Mouse (Mus musculus) bone marrow macrophage, adult 2 months (primary cell): ENCODE measurements around the gene Pmm2. TPM values are rescaled to one million over a fixed set of nuclear protein-coding genes. Genes with fewer than 3 reads are reported as not detected.

Experiments
- H3K27ac ChIP-seq: 2 replicates; pipeline ENCODE4 v1.5.1; 2012; ENCODE audit warnings: low read depth, low read length; ENCODE audit not compliant: insufficient read depth
- H3K4me1 ChIP-seq: 2 replicates; pipeline ENCODE4 v1.6.1; 2012; ENCODE audit warnings: low read length; ENCODE audit not compliant: control insufficient read depth, insufficient read depth
- H3K4me3 ChIP-seq: 2 replicates; pipeline ENCODE4 v1.5.1; 2012; ENCODE audit warnings: mild to moderate bottlenecking, low read length, moderate library complexity; ENCODE audit not compliant: insufficient read depth
- CTCF ChIP-seq: IDR thresholded peaks from 2 replicates; pipeline ENCODE4 v1.5.1; 2012; ENCODE audit warnings: low read depth, mild to moderate bottlenecking, low read length, moderate library complexity
- POLR2A ChIP-seq: IDR thresholded peaks from 2 replicates; pipeline ENCODE4 v1.6.1; 2012; ENCODE audit warnings: mild to moderate bottlenecking, low read depth, low read length, borderline replicate concordance
- polyA plus RNA-seq: library from polyadenylated mRNA; stranded (reverse); fragments of >200 nt; gene quantifications from 2 replicates; pipeline ENCODE4 v1.2.4, GENCODE M21; 2012; ENCODE audit not compliant: missing spikeins, insufficient read depth, insufficient read length

Pmm2 gene
- polyA plus RNA-seq, 1 experiment, result 59.0 TPM

DNA sequence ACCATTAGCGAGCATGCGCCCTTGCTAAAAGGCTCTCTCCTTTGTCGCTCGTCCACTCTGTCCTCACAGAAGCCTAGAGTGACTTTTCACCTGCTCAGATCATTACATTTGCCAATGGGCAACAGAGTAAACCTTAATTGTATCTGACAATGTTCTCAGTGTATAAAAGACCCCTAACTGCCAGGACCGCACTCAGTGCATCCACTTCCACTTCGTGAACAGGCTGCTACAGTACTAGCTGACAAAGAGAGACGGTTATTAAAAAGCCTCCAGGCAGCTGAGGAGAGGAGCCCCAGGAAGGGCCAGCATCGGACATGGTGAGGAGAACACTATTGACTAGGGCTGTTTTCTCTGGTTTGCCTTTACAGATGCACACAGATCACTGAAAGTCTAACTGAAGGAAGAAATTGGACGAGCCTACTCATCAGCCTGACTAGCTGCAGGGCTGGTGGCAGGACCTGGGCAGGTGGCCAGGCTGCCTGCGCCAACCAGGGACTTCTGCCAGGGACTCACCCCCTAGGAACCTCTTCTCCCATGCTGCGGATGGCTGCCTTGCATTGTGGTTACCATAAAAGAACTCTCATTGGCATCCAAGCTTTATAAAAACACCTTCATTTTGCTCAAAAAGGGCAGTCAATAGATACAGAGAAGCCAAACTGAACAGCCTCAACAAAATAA is 52.6 kb downstream of the Pmm2 start:
- H3K27ac ChIP-seq, result no peak overlapping the region
- no peak overlapping the region for H3K4me3 ChIP-seq
- peaks cover 3% of the 10 kb centered on the region; the same call in 1 of the 2 replicates for H3K4me1 ChIP-seq
- no peak for TF ChIP-seq CTCF
- TF ChIP-seq POLR2A, result no peak

DNA sequence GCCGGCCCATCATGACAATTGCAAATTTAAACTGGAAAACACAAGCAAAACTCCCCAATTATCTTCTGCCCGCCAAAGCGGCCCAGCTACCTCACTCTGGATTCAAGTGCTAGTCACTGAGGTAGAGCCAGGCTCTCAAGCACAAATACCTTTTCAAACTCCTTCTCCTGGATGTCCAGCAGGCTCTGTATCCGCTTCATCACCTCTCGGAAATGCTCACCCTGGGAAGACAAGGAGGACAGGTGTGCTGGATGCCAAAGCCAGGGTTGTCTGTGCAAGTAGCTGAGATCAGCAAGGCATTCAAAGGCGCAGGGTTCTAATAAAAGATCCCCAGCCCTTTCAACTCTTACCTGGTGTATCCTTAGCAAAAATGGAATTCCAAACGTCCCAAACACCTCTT is 53.7 kb downstream of the Pmm2 start:
- H3K27ac ChIP-seq, result no peak overlapping the region
- H3K4me3 ChIP-seq, result no peak overlapping the region
- TF ChIP-seq POLR2A (no peak), CTCF (no peak)
- H3K4me1 ChIP-seq, result no peaks in the 10 kb centered on the region

DNA sequence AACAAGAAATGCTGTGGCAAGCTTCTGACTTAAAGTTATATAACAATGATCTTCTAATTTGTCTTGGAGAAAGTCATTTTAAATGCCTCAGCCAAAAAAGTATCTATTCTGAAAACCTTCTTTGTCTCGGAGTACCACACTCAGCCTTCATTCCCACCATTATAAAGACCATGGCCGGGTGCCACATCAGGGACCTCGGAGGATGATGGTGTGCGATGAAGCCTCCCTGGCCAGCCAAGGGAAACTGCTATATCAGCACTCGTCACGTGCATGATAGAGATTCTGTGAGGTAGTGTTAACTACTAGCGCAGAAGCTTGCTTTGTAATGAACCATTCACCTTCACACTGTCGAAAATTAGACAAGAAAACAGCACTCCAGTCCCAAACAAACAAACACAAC is 62.1 kb downstream of the Pmm2 start:
- no peak for TF ChIP-seq CTCF
- TF ChIP-seq POLR2A, result no peak
- no peak overlapping the region for H3K4me3 ChIP-seq
- H3K27ac ChIP-seq, result no peak overlapping the region
- no peaks in the 10 kb centered on the region for H3K4me1 ChIP-seq

DNA sequence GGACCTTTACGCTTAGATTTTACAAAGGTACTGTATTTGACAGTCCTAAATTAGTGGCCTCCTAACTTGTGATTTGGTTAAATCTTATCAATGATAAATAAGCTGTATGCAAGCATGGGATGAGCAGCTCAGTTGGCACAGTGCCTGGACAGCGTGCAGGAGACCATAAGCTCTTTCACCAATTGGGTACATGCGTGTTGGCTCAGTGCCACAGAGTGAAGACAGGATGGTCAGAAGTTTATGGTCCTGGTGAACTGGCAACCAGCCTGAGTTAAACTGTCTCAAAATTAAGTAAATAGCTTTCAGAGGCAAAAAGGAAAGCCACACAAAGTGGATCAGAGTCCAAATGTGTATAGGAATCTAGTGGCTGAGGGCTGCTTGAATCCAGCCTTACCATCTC is 63.1 kb downstream of the Pmm2 start:
- Histone ChIP-seq H3K27ac (no peak overlapping the region), H3K4me1 (no peaks in the 10 kb centered on the region), H3K4me3 (no peak overlapping the region)
- no peak for TF ChIP-seq CTCF
- no peak for TF ChIP-seq POLR2A

DNA sequence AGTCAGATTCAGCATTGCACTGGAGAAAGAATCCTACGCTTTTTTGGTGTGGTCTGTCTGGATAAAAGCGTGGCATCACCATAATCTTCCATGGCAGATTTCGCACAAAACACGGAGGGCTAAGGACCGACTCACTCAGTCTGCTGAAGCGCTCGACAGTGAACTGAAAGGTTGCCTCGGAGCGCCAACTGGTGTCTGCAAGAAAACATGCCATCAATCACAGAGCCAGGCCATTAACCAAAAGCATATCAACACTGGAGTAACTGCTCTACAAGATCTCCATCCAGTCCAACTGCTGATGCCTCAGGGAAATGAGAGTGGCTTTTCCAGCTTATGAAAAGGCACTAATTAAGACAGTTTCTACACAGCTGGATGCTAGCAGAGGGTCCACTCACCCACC is 74.5 kb downstream of the Pmm2 start:
- Histone ChIP-seq H3K27ac (no peak overlapping the region), H3K4me3 (no peak overlapping the region), H3K4me1 (no peaks in the 10 kb centered on the region)
- TF ChIP-seq POLR2A (no peak), CTCF (no peak)

Other genes with a start within 250 kb of the Pmm2 start
- gene Tmem114, start 212.5 kb upstream of the Pmm2 start, polyA plus RNA-seq, result not detected in 2 replicates
- 6.1 and 9.7 TPM in 2 replicates for gene Mettl22, start 166.9 kb upstream of the Pmm2 start, polyA plus RNA-seq
- gene Abat, start 124.2 kb upstream of the Pmm2 start, polyA plus RNA-seq, result not detected in 2 replicates
- gene Tmem186, start within 50 bp of the Pmm2 start, polyA plus RNA-seq, result 7.1 and 8.8 TPM in 2 replicates
- 24.0 and 26.3 TPM in 2 replicates for gene Carhsp1, start 34.5 kb downstream of the Pmm2 start, polyA plus RNA-seq
- not detected in 2 replicates for gene Gm5767, start 43.1 kb downstream of the Pmm2 start, polyA plus RNA-seq
- 61.2 and 65.5 TPM in 2 replicates for gene Usp7, start 154.6 kb downstream of the Pmm2 start, polyA plus RNA-seq
- gene 1810013L24Rik, start 192.4 kb downstream of the Pmm2 start, polyA plus RNA-seq, result 49.7 and 54.4 TPM in 2 replicates